ENCODE assay signal across 8 mouse cellular contexts in the genomic region with DNA sequence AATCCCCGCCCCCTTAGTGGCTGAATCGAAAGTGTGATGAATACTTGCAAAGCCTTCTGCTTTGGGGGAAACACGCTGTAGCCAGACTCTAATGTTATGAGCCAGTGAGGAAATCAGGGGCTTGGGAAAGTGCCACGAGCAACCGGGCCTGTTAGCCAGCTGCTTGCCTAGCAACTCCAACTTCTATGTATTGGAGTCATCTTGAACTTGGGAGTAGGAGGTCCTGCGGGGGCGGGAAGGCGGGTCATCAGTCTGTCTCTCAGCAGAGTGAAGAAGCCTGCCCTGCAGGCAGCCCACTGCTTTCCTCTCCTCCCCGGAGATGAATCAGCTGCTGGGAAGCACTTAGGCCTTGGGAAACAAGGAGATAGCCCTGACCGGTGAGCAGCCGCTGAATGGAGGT. TPM values are rescaled to one million over a fixed set of nuclear protein-coding genes. Genes with fewer than 3 reads are reported as not detected.
DNase-seq lines count a peak whose midpoint lies in the region; ATAC-seq lines count a peak whose summit lies in the region.

No protein-coding gene starts in this region.

- no peak for ATAC-seq in inflammation-experienced regulatory T-cells, adult 6 months

- DNase-seq in adrenal gland, adult (ENCODE audit: inconsistent age in 2 of 2, low spot score in 1 of 2), result peak; percentile 49 to 81
- no peak for DNase-seq in adrenal gland, postnatal 4 days (ENCODE audit: low spot score in 2 of 2)
- peak; percentile 94 for DNase-seq in NIH3T3 (ENCODE audit: low read depth)
- peak; percentile 66 for DNase-seq in heart, adult 8-10 months (ENCODE audit: low spot score)
- peak; percentile 49 to 63 for DNase-seq in left cerebral cortex, adult 18-20 months (ENCODE audit: low spot score in 2 of 2)
- DNase-seq in right cerebral cortex, postnatal 25 days, result peak; percentile 40
- no peak for DNase-seq in c-Kit-positive CD71-positive TER-119-positive erythroid progenitor cells, embryonic 14.5 days (ENCODE audit: low spot score)

RNA-seq across cellular contexts. Expression of gene Fhdc1, which starts 42.1 kb away (rescaled TPM):
- total RNA-seq in adrenal gland, postnatal 4 days (2021), result 10 to 100 TPM; 41.5 to 47.1 TPM
- total RNA-seq in heart, adult 8-10 months (2022), result 1 to 10 TPM in 1 of 4 experiments, under 1 TPM in 3; 0.23 to 1.2 (median 0.40) TPM
- 1 to 10 TPM; 4.6 to 6.1 TPM for total RNA-seq in left cerebral cortex, adult 18-20 months (2021)
- polyA plus RNA-seq in inflammation-experienced regulatory T-cells, adult 6 months (2017; shearing (Covaris generic)), result 1 to 10 TPM in 2 of 3 experiments, under 1 TPM in 1; 0.52 to 1.6 (median 1.3) TPM

Comparison
In these comparisons a context has a peak if more than half of its experiments do, and no peak if none do; other contexts are left out.
1. DNase-seq: peak in adrenal gland, adult (2 of 2), NIH3T3 (single experiment), heart, adult 8-10 months (single experiment), left cerebral cortex, adult 18-20 months (2 of 2) and right cerebral cortex, postnatal 25 days (single experiment); none in adrenal gland, postnatal 4 days (0 of 2) and c-Kit-positive CD71-positive TER-119-positive erythroid progenitor cells, embryonic 14.5 days (single experiment).
2. RNA of gene Fhdc1, which starts 42.1 kb away (total RNA-seq): 41.5 to 47.1 TPM in adrenal gland, postnatal 4 days; 4.6 to 6.1 TPM in left cerebral cortex, adult 18-20 months and 0.23 to 1.2 TPM in heart, adult 8-10 months; every median in the first group is over 4 times any median in the second.